8 mouse cellular contexts compared by ENCODE assay signal in the genomic region with DNA sequence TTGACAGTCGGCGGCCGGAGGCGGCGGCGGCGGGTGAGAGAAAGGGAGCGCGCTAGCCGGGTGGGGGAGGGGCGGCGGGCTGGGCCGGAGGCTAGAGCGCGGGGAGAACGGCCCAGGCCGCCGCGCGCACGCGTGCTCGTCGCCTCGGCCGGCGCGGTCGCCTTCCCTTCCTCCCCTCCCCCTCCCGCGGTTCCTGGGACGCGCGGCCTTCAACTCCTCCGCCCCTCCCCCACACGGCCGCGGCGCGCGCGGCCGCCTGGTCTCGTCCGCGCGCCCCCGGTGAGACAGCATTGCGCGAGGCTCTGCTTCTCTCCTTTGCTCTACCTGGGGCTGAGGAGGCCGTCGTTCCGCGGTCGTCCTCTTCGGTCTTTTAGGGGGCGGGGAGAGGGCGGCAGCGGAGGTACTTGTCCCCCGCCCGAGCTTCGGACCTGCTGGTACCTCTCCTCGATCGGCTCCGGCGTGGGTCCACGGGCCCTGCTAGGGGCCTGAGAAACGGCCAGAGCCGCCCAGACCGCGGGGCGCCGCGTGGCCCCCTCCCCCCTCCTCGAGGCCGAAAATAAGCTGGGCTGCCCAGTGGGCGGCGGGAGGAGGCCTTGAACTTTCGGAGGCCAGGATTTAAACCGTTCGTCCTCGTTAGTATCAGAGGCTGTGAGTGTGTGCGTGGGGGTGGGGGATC. TPM values are rescaled to one million over a fixed set of nuclear protein-coding genes. Genes with fewer than 3 reads are reported as not detected.
DNase-seq lines count a peak whose midpoint lies in the region; ATAC-seq and TF ChIP-seq lines count a peak whose summit lies in the region.

No protein-coding gene starts in this region.

- peak overlapping the region; percentile 95 for H3K9ac ChIP-seq in kidney, postnatal 0 days (ENCODE audit: low read depth, low read length)
- peak overlapping the region; percentile 92 for H3K9ac ChIP-seq in neural tube, embryonic 14.5 days (replicated peaks; ENCODE audit: low read depth, low read length)

- H3K4me3 ChIP-seq in kidney, postnatal 0 days (replicated peaks; ENCODE audit: low read depth, low read length): peak overlapping the region; percentile 98
- peak overlapping the region; percentile 89 for H3K4me3 ChIP-seq in lung, adult 2 months (replicated peaks; ENCODE audit: extremely low read depth, low read depth, low read length)
- peak overlapping the region; percentile 96 for H3K4me3 ChIP-seq in neural tube, embryonic 14.5 days (ENCODE audit: low read depth, low read length)

- WGBS in kidney, postnatal 0 days: under 1% methylated on average over 40 of the region's 83 CpGs
- under 1% methylated on average over 56 of the region's 83 CpGs for WGBS in lung, adult 2 months
- WGBS in neural tube, embryonic 14.5 days: under 1% methylated on average over 49 of the region's 83 CpGs

- H3K27ac ChIP-seq in kidney, postnatal 0 days: peak overlapping the region; percentile 97
- H3K27ac ChIP-seq in neural tube, embryonic 14.5 days (ENCODE audit: low read depth, low read length): peak overlapping the region; percentile 99

- DNase-seq in B cell, adult 2 months: peak; percentile 69 to 75
- DNase-seq in WW6 (ENCODE audit: low read depth, low spot score): peak; percentile 79
- DNase-seq in cerebellum, postnatal 14 days: peak; percentile 90 to 95
- DNase-seq in gastrocnemius, adult 8-10 months (ENCODE audit: low spot score in 2 of 2): peak; percentile 53 to 64
- peak; percentile 81 for DNase-seq in kidney, postnatal 0 days (ENCODE audit: low spot score)
- DNase-seq in lung, adult 2 months: no peak
- DNase-seq in thymus, postnatal 25 days: peak; percentile 77

- H3K4me1 ChIP-seq in kidney, postnatal 0 days (replicated peaks; ENCODE audit: insufficient read depth, low read length): peaks cover 18% of the 10 kb centered on the region; the same call in 1 of the 2 replicates
- peaks cover 16% of the 10 kb centered on the region for H3K4me1 ChIP-seq in lung, adult 2 months (ENCODE audit: control insufficient read depth, insufficient read depth, low read length)
- H3K4me1 ChIP-seq in neural tube, embryonic 14.5 days (ENCODE audit: control insufficient read depth, insufficient read depth, low read length): peaks cover 28% of the 10 kb centered on the region

- H3K9me3 ChIP-seq in kidney, postnatal 0 days (replicated peaks; ENCODE audit: low read length): no peaks in the 10 kb centered on the region
- H3K9me3 ChIP-seq in neural tube, embryonic 14.5 days (ENCODE audit: control insufficient read depth, low read length): no peaks in the 10 kb centered on the region

- TF ChIP-seq CTCF in kidney, postnatal 0 days (IDR thresholded peaks at IDR 0.05; ENCODE audit: low read depth): no peak
- TF ChIP-seq CTCF in lung, adult 2 months (IDR thresholded peaks at IDR 0.05; ENCODE audit: insufficient read depth, low read length): no peak

- H3K27me3 ChIP-seq in kidney, postnatal 0 days (ENCODE audit: insufficient read depth, low read length): no peaks in the 10 kb centered on the region
- H3K27me3 ChIP-seq in neural tube, embryonic 14.5 days (ENCODE audit: control insufficient read depth, insufficient read depth, low read length): no peaks in the 10 kb centered on the region

- peaks cover 9% of the 10 kb centered on the region; the same call in 1 of the 2 replicates for H3K36me3 ChIP-seq in kidney, postnatal 0 days (ENCODE audit: insufficient read depth, low read length)
- 0 out of 2 replicates have a peak, but pooled peaks cover under 1% of the 10 kb centered on the region for H3K36me3 ChIP-seq in neural tube, embryonic 14.5 days (ENCODE audit: control insufficient read depth, insufficient read depth, low read length)

- H3K4me2 ChIP-seq in kidney, postnatal 0 days (ENCODE audit: low read length): peak overlapping the region; percentile 82
- peak overlapping the region; percentile 96 for H3K4me2 ChIP-seq in neural tube, embryonic 14.5 days (ENCODE audit: low read depth, low read length)

- TF ChIP-seq POLR2A in lung, adult 2 months (IDR thresholded peaks at IDR 0.05; ENCODE audit: borderline replicate concordance, extremely low read depth, low read depth, low read length): no peak

- peak; percentile 61 for ATAC-seq in kidney, postnatal 0 days (replicated peaks; ENCODE audit: low FRiP score, low read depth)
- ATAC-seq in neural tube, embryonic 14.5 days (ENCODE audit: low read depth): peak; percentile 65

RNA-seq across cellular contexts. Expression of a gene that starts 13.2 kb away (rescaled TPM):
- 100 to 1,000 TPM; 152 to 180 (median 170) TPM for total RNA-seq in gastrocnemius, adult 8-10 months (2022)
- 304 and 321 TPM in 2 replicates for polyA plus RNA-seq in kidney, postnatal 0 days (2015; fragmentation: Nextera tagmentation; extraction: Ambion mirVana)
- 538 and 681 TPM in 2 replicates for polyA plus RNA-seq in lung, adult 2 months (2012; rRNA removed)
- 471 and 524 TPM in 2 replicates for polyA plus RNA-seq in neural tube, embryonic 14.5 days (2014; fragmentation: Nextera tagmentation; extraction: Ambion mirVana)

RNA-seq across cellular contexts. Expression of a gene that starts 17.6 kb away (rescaled TPM):
- total RNA-seq in gastrocnemius, adult 8-10 months (2022): not detected
- polyA plus RNA-seq in kidney, postnatal 0 days (2015; fragmentation: Nextera tagmentation; extraction: Ambion mirVana): 40.9 and 46.8 TPM in 2 replicates
- 8.0 and 8.8 TPM in 2 replicates for polyA plus RNA-seq in lung, adult 2 months (2012; rRNA removed)
- 69.9 and 96.5 TPM in 2 replicates for polyA plus RNA-seq in neural tube, embryonic 14.5 days (2014; fragmentation: Nextera tagmentation; extraction: Ambion mirVana)

RNA-seq across cellular contexts. Expression of a gene that starts 25.4 kb away (rescaled TPM):
- total RNA-seq in gastrocnemius, adult 8-10 months (2022): 100 to 1,000 TPM; 403 to 511 (median 426) TPM
- polyA plus RNA-seq in kidney, postnatal 0 days (2015; fragmentation: Nextera tagmentation; extraction: Ambion mirVana): 1,058 and 1,143 TPM in 2 replicates
- polyA plus RNA-seq in lung, adult 2 months (2012; rRNA removed): 470 and 498 TPM in 2 replicates
- 1,182 and 1,322 TPM in 2 replicates for polyA plus RNA-seq in neural tube, embryonic 14.5 days (2014; fragmentation: Nextera tagmentation; extraction: Ambion mirVana)

RNA-seq across cellular contexts. Expression of a gene that starts 32.1 kb away (rescaled TPM):
- 10 to 100 TPM; 48.7 to 63.8 (median 54.3) TPM for total RNA-seq in gastrocnemius, adult 8-10 months (2022)
- polyA plus RNA-seq in kidney, postnatal 0 days (2015; fragmentation: Nextera tagmentation; extraction: Ambion mirVana): 74.6 and 74.7 TPM in 2 replicates
- polyA plus RNA-seq in lung, adult 2 months (2012; rRNA removed): 37.1 and 39.1 TPM in 2 replicates
- 192 and 216 TPM in 2 replicates for polyA plus RNA-seq in neural tube, embryonic 14.5 days (2014; fragmentation: Nextera tagmentation; extraction: Ambion mirVana)

RNA-seq across cellular contexts. Expression of a gene that starts 32.4 kb away (rescaled TPM):
- total RNA-seq in gastrocnemius, adult 8-10 months (2022): not detected
- polyA plus RNA-seq in kidney, postnatal 0 days (2015; fragmentation: Nextera tagmentation; extraction: Ambion mirVana): 0.11 TPM in 1 of 2 replicates, not detected in the other
- not detected in 2 replicates for polyA plus RNA-seq in lung, adult 2 months (2012; rRNA removed)
- polyA plus RNA-seq in neural tube, embryonic 14.5 days (2014; fragmentation: Nextera tagmentation; extraction: Ambion mirVana): not detected in 2 replicates
